Mouse (Mus musculus) C2C12 (cell line): ENCODE measurements around the gene Mx1.

Source experiments
- CTCF ChIP-seq: IDR thresholded peaks from one replicate; pipeline ENCODE4 v1.5.1; 2011; ENCODE audit not compliant: control insufficient read depth, insufficient read depth, insufficient read length
- FOSL1 ChIP-seq: IDR thresholded peaks from one replicate; pipeline ENCODE4 v1.8.0; 2011; ENCODE audit warnings: mild to moderate bottlenecking, low read length; ENCODE audit not compliant: poor library complexity, insufficient read depth, severe bottlenecking
- MAX ChIP-seq: IDR thresholded peaks from one replicate; pipeline ENCODE4 v1.6.1; 2011; ENCODE audit warnings: mild to moderate bottlenecking, control low read depth
- MYOG ChIP-seq: IDR thresholded peaks from one replicate; pipeline ENCODE4 v1.6.1; 2011; ENCODE audit not compliant: control insufficient read depth, insufficient read length; ENCODE audit errors: extremely low read depth
- USF1 ChIP-seq: IDR thresholded peaks from one replicate; pipeline ENCODE4 v1.6.1; 2011; ENCODE audit warnings: low read depth, mild to moderate bottlenecking, control low read depth, moderate library complexity

GRCm38 (mm10) chr16:97497682-97498081, 35.0 kb upstream of the Mx1 start:
- TF ChIP-seq CTCF (no peak), MAX (no peak), FOSL1 (no peak), USF1 (no peak), MYOG (no peak)
